Mouse (Mus musculus): Measurements from ENCODE around the gene Fubp3. TPM values are rescaled to one million over a fixed set of nuclear protein-coding genes. Genes with fewer than 3 reads are reported as not detected.
"Not testable (repeated sequence)": the region's sequence is repeated elsewhere in the genome, so short reads cannot be mapped to it uniquely, and the experiment has no call there.

Fubp3 gene
- total RNA-seq (2021) = 10 to 100 TPM; 48.8 to 54.2 TPM
- long read RNA-seq, experiment 1, partial matches to known transcripts = 10 of 26 reads
- long read RNA-seq, experiment 1, other reads (novel, unspliced or antisense) = 6 of 26 reads
- long read RNA-seq, experiment 2, partial matches to known transcripts = 5 of 12 reads
- long read RNA-seq, experiment 2, other reads (novel, unspliced or antisense) = 4 of 12 reads

GRCm38 (mm10) chr2:31572051-31572914 is at the start of gene Fubp3:
TSS of gene Fubp3 (plus strand) at chr2:31572651.
- peak; percentile 95 to 97 for DNase-seq

- DNase-seq = peak; percentile 73
Observed at GRCm38 (mm10) chr2:31524641-31525040, 47.8 kb upstream of the Fubp3 start.

GRCm38 (mm10) chr2:31525778-31526177 is 46.7 kb upstream of the Fubp3 start:
- DNase-seq = no peak

GRCm38 (mm10) chr2:31530201-31530600 is 42.2 kb upstream of the Fubp3 start:
- DNase-seq = no peak

- no peak for DNase-seq
Observed at GRCm38 (mm10) chr2:31537054-31537453, 35.4 kb upstream of the Fubp3 start.

- no peak for DNase-seq
Observed at GRCm38 (mm10) chr2:31538745-31539144, 33.7 kb upstream of the Fubp3 start.

GRCm38 (mm10) chr2:31541581-31541980 is 30.9 kb upstream of the Fubp3 start:
- DNase-seq = no peak

GRCm38 (mm10) chr2:31547726-31548125 is 24.7 kb upstream of the Fubp3 start:
- no peak for DNase-seq

- DNase-seq = no peak
Observed at GRCm38 (mm10) chr2:31550503-31550902, 21.9 kb upstream of the Fubp3 start.

GRCm38 (mm10) chr2:31551351-31551750 is 21.1 kb upstream of the Fubp3 start:
- DNase-seq = not testable (repeated sequence)

- DNase-seq = no peak
Observed at GRCm38 (mm10) chr2:31551971-31552370, 20.5 kb upstream of the Fubp3 start.

- no peak for DNase-seq
Observed at GRCm38 (mm10) chr2:31554619-31555018, 17.8 kb upstream of the Fubp3 start.

- DNase-seq = peak; percentile 28 to 39
Observed at GRCm38 (mm10) chr2:31572915-31573635, 624 bp downstream of the Fubp3 start.

GRCm38 (mm10) chr2:31581617-31582016 is 9.2 kb downstream of the Fubp3 start:
- no peak for DNase-seq

GRCm38 (mm10) chr2:31591799-31592484 is 19.5 kb downstream of the Fubp3 start:
- no peak for DNase-seq

- no peak for DNase-seq
Observed at GRCm38 (mm10) chr2:31607555-31607954, 35.1 kb downstream of the Fubp3 start.

GRCm38 (mm10) chr2:31609859-31610261 is 37.4 kb downstream of the Fubp3 start:
- DNase-seq = no peak

GRCm38 (mm10) chr2:31610922-31611321 is 38.5 kb downstream of the Fubp3 start:
- DNase-seq = no peak

GRCm38 (mm10) chr2:31611400-31611799 is 38.9 kb downstream of the Fubp3 start:
- DNase-seq = no peak

- no peak for DNase-seq
Observed at GRCm38 (mm10) chr2:31612627-31613026, 40.2 kb downstream of the Fubp3 start.

- DNase-seq = no peak
Observed at GRCm38 (mm10) chr2:31613781-31614180, 41.3 kb downstream of the Fubp3 start.

GRCm38 (mm10) chr2:31618484-31619161 is 46.2 kb downstream of the Fubp3 start:
- no peak for DNase-seq

Measured in adrenal gland, postnatal 36 days (tissue).